Mouse (Mus musculus): ENCODE results near the gene Fyn. TPM values are rescaled to one million over a fixed set of nuclear protein-coding genes. Genes with fewer than 3 reads are reported as not detected.

The Fyn gene
- polyA plus RNA-seq, 1 experiment from 2014 or later = 20.2 TPM

- H3K27me3 ChIP-seq (ENCODE audit: control insufficient read depth, insufficient read depth, low read length) = no peaks in the 10 kb centered on the region
- peaks cover 17% of the 10 kb centered on the region for H3K4me1 ChIP-seq (ENCODE audit: control insufficient read depth, insufficient read depth, low read length)
- no peak for ATAC-seq (ENCODE audit: insufficient read depth, low FRiP score)
- no peak overlapping the region for H3K4me3 ChIP-seq (replicated peaks; ENCODE audit: low read length)
- H3K4me2 ChIP-seq (ENCODE audit: low read depth, low read length) = no peak overlapping the region
- H3K36me3 ChIP-seq (ENCODE audit: control insufficient read depth, insufficient read depth, low read length) = no peaks in the 10 kb centered on the region
- no peak overlapping the region for H3K27ac ChIP-seq (ENCODE audit: low read length)
- no peak overlapping the region for H3K9ac ChIP-seq (ENCODE audit: low read length)
- WGBS = 58% methylated on average over 18 of the region's 18 CpGs
- no peaks in the 10 kb centered on the region for H3K9me3 ChIP-seq (replicated peaks; ENCODE audit: control insufficient read depth, low read length)
Observed at GRCm38 (mm10) chr10:39412826-39413620, 44.4 kb downstream of the Fyn start.

- no peak overlapping the region for H3K4me3 ChIP-seq (replicated peaks; ENCODE audit: low read length)
- no peak overlapping the region for H3K9ac ChIP-seq (ENCODE audit: low read length)
- H3K27me3 ChIP-seq (ENCODE audit: control insufficient read depth, insufficient read depth, low read length) = no peaks in the 10 kb centered on the region
- no peak overlapping the region for H3K27ac ChIP-seq (ENCODE audit: low read length)
- 92% methylated on average over 1 of the region's 1 CpGs for WGBS
- H3K9me3 ChIP-seq (replicated peaks; ENCODE audit: control insufficient read depth, low read length) = no peaks in the 10 kb centered on the region
- peaks cover 17% of the 10 kb centered on the region for H3K4me1 ChIP-seq (ENCODE audit: control insufficient read depth, insufficient read depth, low read length)
- H3K36me3 ChIP-seq (ENCODE audit: control insufficient read depth, insufficient read depth, low read length) = no peaks in the 10 kb centered on the region
- no peak overlapping the region for H3K4me2 ChIP-seq (ENCODE audit: low read depth, low read length)
- ATAC-seq (ENCODE audit: insufficient read depth, low FRiP score) = no peak
Observed at GRCm38 (mm10) chr10:39414068-39414467, 45.4 kb downstream of the Fyn start.

GRCm38 (mm10) chr10:39415586-39415985 is 46.9 kb downstream of the Fyn start:
- Histone ChIP-seq H3K4me1 (ENCODE audit: control insufficient read depth, insufficient read depth, low read length) (peaks cover 17% of the 10 kb centered on the region), H3K27me3 (ENCODE audit: control insufficient read depth, insufficient read depth, low read length) (no peaks in the 10 kb centered on the region), H3K27ac (ENCODE audit: low read length) (no peak overlapping the region), H3K36me3 (ENCODE audit: control insufficient read depth, insufficient read depth, low read length) (no peaks in the 10 kb centered on the region), H3K4me2 (ENCODE audit: low read depth, low read length) (no peak overlapping the region), H3K9me3 (replicated peaks; ENCODE audit: control insufficient read depth, low read length) (no peaks in the 10 kb centered on the region), H3K9ac (ENCODE audit: low read length) (no peak overlapping the region), H3K4me3 (replicated peaks; ENCODE audit: low read length) (no peak overlapping the region)
- WGBS = 35% methylated on average over 2 of the region's 2 CpGs
- ATAC-seq (ENCODE audit: insufficient read depth, low FRiP score) = no peak; the same call in 1 of the 2 replicates

- Histone ChIP-seq H3K4me1 (ENCODE audit: control insufficient read depth, insufficient read depth, low read length) (peaks cover 17% of the 10 kb centered on the region), H3K4me2 (ENCODE audit: low read depth, low read length) (no peak overlapping the region), H3K4me3 (replicated peaks; ENCODE audit: low read length) (no peak overlapping the region), H3K9ac (ENCODE audit: low read length) (no peak overlapping the region), H3K27ac (ENCODE audit: low read length) (peak overlapping the region; percentile 65), H3K36me3 (ENCODE audit: control insufficient read depth, insufficient read depth, low read length) (no peaks in the 10 kb centered on the region), H3K27me3 (ENCODE audit: control insufficient read depth, insufficient read depth, low read length) (no peaks in the 10 kb centered on the region), H3K9me3 (replicated peaks; ENCODE audit: control insufficient read depth, low read length) (no peaks in the 10 kb centered on the region)
- WGBS = 52% methylated on average over 5 of the region's 5 CpGs
- no peak for ATAC-seq (ENCODE audit: insufficient read depth, low FRiP score)
Observed at GRCm38 (mm10) chr10:39417611-39418010, 49.0 kb downstream of the Fyn start.

- Histone ChIP-seq H3K27ac (ENCODE audit: low read length) (no peak overlapping the region), H3K9ac (ENCODE audit: low read length) (no peak overlapping the region), H3K27me3 (ENCODE audit: control insufficient read depth, insufficient read depth, low read length) (no peaks in the 10 kb centered on the region), H3K4me1 (ENCODE audit: control insufficient read depth, insufficient read depth, low read length) (peaks cover 17% of the 10 kb centered on the region), H3K4me3 (replicated peaks; ENCODE audit: low read length) (no peak overlapping the region), H3K9me3 (replicated peaks; ENCODE audit: control insufficient read depth, low read length) (no peaks in the 10 kb centered on the region), H3K36me3 (ENCODE audit: control insufficient read depth, insufficient read depth, low read length) (no peaks in the 10 kb centered on the region), H3K4me2 (ENCODE audit: low read depth, low read length) (no peak overlapping the region)
- ATAC-seq (ENCODE audit: insufficient read depth, low FRiP score) = no peak
- 81% methylated on average over 7 of the region's 7 CpGs for WGBS
Observed at GRCm38 (mm10) chr10:39418395-39418794, 49.7 kb downstream of the Fyn start.

- H3K4me3 ChIP-seq (replicated peaks; ENCODE audit: low read length) = no peak overlapping the region
- 61% methylated on average over 9 of the region's 9 CpGs for WGBS
- no peak overlapping the region for H3K4me2 ChIP-seq (ENCODE audit: low read depth, low read length)
- no peaks in the 10 kb centered on the region for H3K27me3 ChIP-seq (ENCODE audit: control insufficient read depth, insufficient read depth, low read length)
- H3K4me1 ChIP-seq (ENCODE audit: control insufficient read depth, insufficient read depth, low read length) = peaks cover 17% of the 10 kb centered on the region
- H3K36me3 ChIP-seq (ENCODE audit: control insufficient read depth, insufficient read depth, low read length) = no peaks in the 10 kb centered on the region
- H3K9ac ChIP-seq (ENCODE audit: low read length) = no peak overlapping the region
- H3K9me3 ChIP-seq (replicated peaks; ENCODE audit: control insufficient read depth, low read length) = no peaks in the 10 kb centered on the region
- ATAC-seq (ENCODE audit: insufficient read depth, low FRiP score) = 0 out of 2 replicates have a peak, but pooled peaks have one; percentile 10
- H3K27ac ChIP-seq (ENCODE audit: low read length) = no peak overlapping the region
Observed at GRCm38 (mm10) chr10:39420842-39421617, 52.4 kb downstream of the Fyn start.

- no peak overlapping the region for H3K4me2 ChIP-seq (ENCODE audit: low read depth, low read length)
- H3K36me3 ChIP-seq (ENCODE audit: control insufficient read depth, insufficient read depth, low read length) = no peaks in the 10 kb centered on the region
- no peak overlapping the region for H3K9ac ChIP-seq (ENCODE audit: low read length)
- WGBS = 79% methylated on average over 9 of the region's 9 CpGs
- ATAC-seq (ENCODE audit: insufficient read depth, low FRiP score) = no peak
- peaks cover 14% of the 10 kb centered on the region for H3K4me1 ChIP-seq (ENCODE audit: control insufficient read depth, insufficient read depth, low read length)
- H3K4me3 ChIP-seq (replicated peaks; ENCODE audit: low read length) = no peak overlapping the region
- no peaks in the 10 kb centered on the region for H3K27me3 ChIP-seq (ENCODE audit: control insufficient read depth, insufficient read depth, low read length)
- H3K9me3 ChIP-seq (replicated peaks; ENCODE audit: control insufficient read depth, low read length) = no peaks in the 10 kb centered on the region
- H3K27ac ChIP-seq (ENCODE audit: low read length) = no peak overlapping the region
Observed at GRCm38 (mm10) chr10:39421772-39422171, 53.1 kb downstream of the Fyn start.

GRCm38 (mm10) chr10:39424643-39425042 is 56.0 kb downstream of the Fyn start:
- 88% methylated on average over 3 of the region's 3 CpGs for WGBS
- Histone ChIP-seq H3K4me2 (ENCODE audit: low read depth, low read length) (no peak overlapping the region), H3K4me1 (ENCODE audit: control insufficient read depth, insufficient read depth, low read length) (peaks cover 3% of the 10 kb centered on the region; the same call in 1 of the 2 replicates), H3K27ac (ENCODE audit: low read length) (no peak overlapping the region), H3K9me3 (replicated peaks; ENCODE audit: control insufficient read depth, low read length) (no peaks in the 10 kb centered on the region), H3K27me3 (ENCODE audit: control insufficient read depth, insufficient read depth, low read length) (no peaks in the 10 kb centered on the region), H3K36me3 (ENCODE audit: control insufficient read depth, insufficient read depth, low read length) (no peaks in the 10 kb centered on the region), H3K9ac (ENCODE audit: low read length) (no peak overlapping the region), H3K4me3 (replicated peaks; ENCODE audit: low read length) (no peak overlapping the region)
- ATAC-seq (ENCODE audit: insufficient read depth, low FRiP score) = no peak

GRCm38 (mm10) chr10:39426033-39426432 is 57.4 kb downstream of the Fyn start:
- Histone ChIP-seq H3K9ac (ENCODE audit: low read length) (no peak overlapping the region), H3K4me1 (ENCODE audit: control insufficient read depth, insufficient read depth, low read length) (0 out of 2 replicates have a peak, but pooled peaks cover 3% of the 10 kb centered on the region), H3K4me2 (ENCODE audit: low read depth, low read length) (no peak overlapping the region), H3K4me3 (replicated peaks; ENCODE audit: low read length) (no peak overlapping the region), H3K36me3 (ENCODE audit: control insufficient read depth, insufficient read depth, low read length) (no peaks in the 10 kb centered on the region), H3K27ac (ENCODE audit: low read length) (no peak overlapping the region), H3K9me3 (replicated peaks; ENCODE audit: control insufficient read depth, low read length) (no peaks in the 10 kb centered on the region), H3K27me3 (ENCODE audit: control insufficient read depth, insufficient read depth, low read length) (no peaks in the 10 kb centered on the region)
- ATAC-seq (ENCODE audit: insufficient read depth, low FRiP score) = no peak
- 72% methylated on average over 3 of the region's 3 CpGs for WGBS
